Mouse (Mus musculus) heart, embryonic 15.5 days (tissue): ENCODE results near the gene Olfr1121. TPM values are rescaled to one million over a fixed set of nuclear protein-coding genes. Genes with fewer than 3 reads are reported as not detected.
"Not testable (repeated sequence)": the region's sequence is repeated elsewhere in the genome, so short reads cannot be mapped to it uniquely, and the experiment has no call there.

ENCODE experiments used
- ATAC-seq: fragments of 200-750 bp; cut with Nextera tagmentation; replicated peaks from 2 replicates; pipeline ENCODE4 v1.8.0; 2017; ENCODE audit warnings: low read depth, moderate TSS enrichment; ENCODE audit not compliant: insufficient number of reproducible peaks, insufficient read depth, low FRiP score
- H3K27ac ChIP-seq: fragments of 300-500 bp; sonication (generic); 2 replicates; pipeline ENCODE4 v1.5.1; 2015; ENCODE audit warnings: mild to moderate bottlenecking, inconsistent platforms
- H3K27me3 ChIP-seq: fragments of 300-500 bp; sonication (generic); 2 replicates; pipeline ENCODE4 v1.6.1; 2015; ENCODE audit warnings: inconsistent platforms
- H3K36me3 ChIP-seq: fragments of 300-500 bp; sonication (generic); 2 replicates; pipeline ENCODE4 v1.6.1; 2015; ENCODE audit warnings: mild to moderate bottlenecking, inconsistent platforms
- H3K4me1 ChIP-seq: fragments of 300-500 bp; sonication (generic); replicated peaks from 2 replicates; pipeline ENCODE4 v1.6.1; 2015; ENCODE audit warnings: inconsistent platforms
- H3K4me2 ChIP-seq: fragments of 300-500 bp; sonication (generic); 2 replicates; pipeline ENCODE4 v1.6.1; 2015; ENCODE audit warnings: inconsistent platforms, mild to moderate bottlenecking, moderate library complexity
- H3K4me3 ChIP-seq: fragments of 300-500 bp; sonication (generic); 2 replicates; pipeline ENCODE4 v1.5.1; 2015; ENCODE audit warnings: mild to moderate bottlenecking, inconsistent platforms
- H3K9ac ChIP-seq: fragments of 300-500 bp; sonication (generic); 2 replicates; pipeline ENCODE4 v1.6.1; 2015; ENCODE audit warnings: mild to moderate bottlenecking, inconsistent platforms
- H3K9me3 ChIP-seq: fragments of 300-500 bp; sonication (generic); replicated peaks from 2 replicates; pipeline ENCODE4 v1.6.1; 2016; ENCODE audit warnings: inconsistent platforms
- WGBS: fragments of 180-500 bp; shearing (Covaris S2); methylation state at CpG from one replicate; pipeline ENCODE4 v1.1.7; 2015; ENCODE audit warnings: mixed read lengths; 5-methylcytosine and 5-hydroxymethylcytosine counted together
- polyA plus RNA-seq: library from polyadenylated mRNA; unstranded; fragments of >200 nt; fragmentation: Nextera tagmentation; extraction: Ambion mirVana; gene quantifications from 2 replicates; pipeline ENCODE4 v1.2.1, GENCODE M21; 2015

The Olfr1121 gene
- polyA plus RNA-seq, result not detected in 2 replicates

GRCm38 (mm10) chr2:87369595-87369994, at the start of gene Olfr1121:
TSS of gene Olfr1121 (plus strand) at chr2:87369895.
- H3K4me3 ChIP-seq, result no peak within 1 kb of the TSS
- no peak within 1 kb of the TSS for H3K4me2 ChIP-seq
- no peaks in the 10 kb centered on the region for H3K9me3 ChIP-seq
- H3K36me3 ChIP-seq, result no peaks in the 10 kb centered on the region
- no peak for ATAC-seq
- H3K27ac ChIP-seq, result no peak within 1 kb of the TSS
- WGBS, result 34% methylated on average over 1 of the region's 1 CpGs
- no peak within 1 kb of the TSS for H3K9ac ChIP-seq
- no peaks in the 10 kb centered on the region for H3K4me1 ChIP-seq
- H3K27me3 ChIP-seq, result no peaks in the 10 kb centered on the region

- no peak within 1 kb of the TSS for H3K4me3 ChIP-seq
- WGBS, result 49% methylated on average over 2 of the region's 2 CpGs
- no peaks in the 10 kb centered on the region for H3K36me3 ChIP-seq
- no peak for ATAC-seq
- H3K27ac ChIP-seq, result no peak within 1 kb of the TSS
- H3K4me2 ChIP-seq, result no peak within 1 kb of the TSS
- H3K4me1 ChIP-seq, result no peaks in the 10 kb centered on the region
- H3K9me3 ChIP-seq, result no peaks in the 10 kb centered on the region
- no peak within 1 kb of the TSS for H3K9ac ChIP-seq
- H3K27me3 ChIP-seq, result no peaks in the 10 kb centered on the region
Measured at GRCm38 (mm10) chr2:87354515-87354914, 15.2 kb upstream of the Olfr1121 start, which contains the start of gene Olfr1120. TSS of gene Olfr1120 (plus strand) at chr2:87354815.

DNA sequence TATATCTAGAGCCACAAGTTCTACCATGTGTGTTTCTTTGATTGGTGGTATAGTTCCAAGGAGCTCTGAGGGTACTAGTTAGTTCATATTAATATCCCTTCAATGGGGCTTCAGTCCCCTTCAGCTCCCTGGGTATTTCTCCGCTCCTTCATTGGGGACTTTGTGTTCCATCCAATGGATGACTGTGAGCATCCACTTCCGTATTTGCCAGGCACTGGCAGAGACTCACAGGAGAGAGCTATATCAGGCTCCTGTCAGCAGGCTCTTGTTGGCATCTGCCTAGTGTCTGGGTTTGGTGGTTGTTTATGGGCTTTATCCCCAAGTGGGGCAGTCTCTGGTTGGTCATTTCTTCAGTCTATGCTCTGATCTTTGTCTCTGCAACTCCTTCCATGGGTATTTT, 9.6 kb upstream of the Olfr1121 start:
- not testable (repeated sequence) for ATAC-seq, H3K4me2 ChIP-seq, H3K9ac ChIP-seq, H3K9me3 ChIP-seq, H3K4me1 ChIP-seq, H3K27me3 ChIP-seq, H3K4me3 ChIP-seq, H3K27ac ChIP-seq, H3K36me3 ChIP-seq
- WGBS, result 67% methylated on average over 2 of the region's 2 CpGs

GRCm38 (mm10) chr2:87371726-87372125, 2.0 kb downstream of the Olfr1121 start:
- Histone ChIP-seq H3K27me3 (no peaks in the 10 kb centered on the region), H3K9me3 (no peaks in the 10 kb centered on the region), H3K4me3 (no peak overlapping the region), H3K9ac (no peak overlapping the region), H3K4me2 (no peak overlapping the region), H3K36me3 (no peaks in the 10 kb centered on the region), H3K27ac (no peak overlapping the region), H3K4me1 (no peaks in the 10 kb centered on the region)
- ATAC-seq, result no peak
- WGBS, result 81% methylated on average over 4 of the region's 4 CpGs

DNA sequence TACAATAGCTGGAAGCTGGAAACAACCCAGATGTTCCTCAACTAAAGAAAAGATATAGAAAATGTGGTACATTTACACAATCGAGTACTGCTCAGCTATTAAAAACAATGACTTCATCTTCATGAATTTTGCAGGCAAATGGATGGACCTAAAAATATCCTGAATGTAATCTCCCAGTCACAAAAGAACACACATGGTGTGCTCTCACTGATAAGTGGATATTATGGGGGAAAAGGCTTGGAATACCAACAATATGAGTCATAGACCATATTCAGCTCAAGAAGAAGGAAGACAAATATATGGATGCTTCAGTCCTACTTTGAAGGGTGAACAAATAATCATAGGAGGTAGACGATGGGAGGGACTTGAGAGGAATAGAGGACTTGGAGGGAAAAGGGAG, 14.2 kb downstream of the Olfr1121 start:
- 39% methylated on average over 2 of the region's 2 CpGs for WGBS
- ATAC-seq, result no peak

DNA sequence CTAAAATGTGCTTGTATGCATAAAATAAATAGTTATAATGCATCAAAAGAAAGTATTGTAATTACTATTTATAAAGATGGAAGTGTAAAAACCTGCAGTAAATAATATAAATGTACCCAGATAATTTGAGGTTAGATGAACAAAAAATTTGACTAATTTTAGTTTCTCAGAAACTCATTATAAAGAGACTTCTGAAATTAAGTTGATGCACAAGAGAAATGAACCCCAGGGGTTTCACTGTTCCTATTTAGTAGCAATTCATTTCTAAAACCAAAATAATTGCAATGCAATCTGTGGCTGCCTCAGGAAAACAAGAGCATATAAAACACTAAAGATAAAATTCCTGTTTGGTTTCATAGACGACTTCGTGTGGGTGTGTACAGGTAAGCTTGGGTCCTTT, 15.9 kb downstream of the Olfr1121 start, which contains the start of gene Olfr1122:
TSS of gene Olfr1122 (plus strand) at position 301 of the 400 bp plus-strand sequence.
- no peak within 1 kb of the TSS for H3K4me2 ChIP-seq
- no peak within 1 kb of the TSS for H3K9ac ChIP-seq
- no peaks in the 10 kb centered on the region for H3K27me3 ChIP-seq
- no peak within 1 kb of the TSS for H3K27ac ChIP-seq
- H3K4me3 ChIP-seq, result no peak within 1 kb of the TSS
- no peaks in the 10 kb centered on the region for H3K9me3 ChIP-seq
- no peak for ATAC-seq
- no peaks in the 10 kb centered on the region for H3K4me1 ChIP-seq
- 77% methylated on average over 2 of the region's 2 CpGs for WGBS
- no peaks in the 10 kb centered on the region for H3K36me3 ChIP-seq

More for the DNA sequence above, 14.2 kb downstream of the Olfr1121 start:
- no peak overlapping the region for H3K27ac ChIP-seq
- no peaks in the 10 kb centered on the region for H3K4me1 ChIP-seq
- no peaks in the 10 kb centered on the region for H3K36me3 ChIP-seq
- no peak overlapping the region for H3K4me2 ChIP-seq
- no peak overlapping the region for H3K9ac ChIP-seq
- H3K4me3 ChIP-seq, result no peak overlapping the region
- H3K9me3 ChIP-seq, result no peaks in the 10 kb centered on the region
- no peaks in the 10 kb centered on the region for H3K27me3 ChIP-seq

GRCm38 (mm10) chr2:87393605-87394004, 23.9 kb downstream of the Olfr1121 start:
- H3K4me2 ChIP-seq, H3K9me3 ChIP-seq, H3K27me3 ChIP-seq, H3K4me1 ChIP-seq, H3K4me3 ChIP-seq, H3K9ac ChIP-seq, H3K36me3 ChIP-seq, H3K27ac ChIP-seq: not testable (repeated sequence)
- 0 out of 2 replicates have a peak, but pooled peaks have one; percentile 10 for ATAC-seq
- WGBS, result 85% methylated on average over 5 of the region's 5 CpGs

DNA sequence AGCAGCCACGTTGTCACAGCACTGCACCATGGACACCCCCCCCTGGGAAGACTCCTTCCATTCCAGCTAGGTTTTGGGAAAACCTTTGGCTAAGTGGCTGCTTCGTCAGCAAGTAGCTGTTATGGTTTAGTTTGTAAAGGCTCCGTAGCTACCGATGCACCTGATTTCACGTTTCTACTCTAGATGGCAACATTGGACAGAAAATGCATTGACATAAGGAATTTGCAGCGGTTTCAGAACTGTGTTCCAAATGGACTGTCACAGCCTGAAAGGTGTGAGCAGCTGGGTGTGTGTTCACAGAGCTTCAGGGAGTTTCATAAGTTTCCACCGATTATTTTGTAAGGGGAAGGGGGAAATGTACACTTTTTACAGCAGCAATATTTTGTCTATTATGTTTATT, 25.0 kb downstream of the Olfr1121 start:
- not testable (repeated sequence) for H3K27me3 ChIP-seq, H3K4me3 ChIP-seq, H3K4me2 ChIP-seq, H3K4me1 ChIP-seq, H3K9me3 ChIP-seq, H3K36me3 ChIP-seq, ATAC-seq, H3K9ac ChIP-seq, H3K27ac ChIP-seq
- 71% methylated on average over 7 of the region's 7 CpGs for WGBS

DNA sequence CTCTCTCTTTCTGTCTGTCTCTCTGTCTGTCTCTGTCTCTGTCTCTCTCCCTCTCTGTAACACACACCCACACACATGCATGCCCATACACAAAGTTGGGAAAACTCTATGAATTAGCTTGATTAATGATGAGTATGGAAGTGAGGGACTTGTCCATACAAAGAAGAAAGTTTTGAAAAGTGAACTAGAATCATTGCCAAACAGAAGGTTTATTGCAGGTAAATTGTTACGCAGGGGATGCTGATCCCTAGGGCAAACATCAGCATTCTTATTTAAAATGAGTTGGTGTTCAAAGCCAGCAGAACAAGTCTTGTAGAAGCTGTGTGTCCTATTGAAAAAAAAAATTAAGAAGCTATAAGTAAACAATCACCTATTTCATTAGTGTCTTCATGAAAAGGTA, 46.6 kb downstream of the Olfr1121 start, which contains the start of gene Olfr1123:
TSS of gene Olfr1123 (plus strand) at position 301 of the 400 bp plus-strand sequence.
- Histone ChIP-seq H3K27me3 (no peaks in the 10 kb centered on the region), H3K9me3 (no peaks in the 10 kb centered on the region), H3K36me3 (no peaks in the 10 kb centered on the region), H3K9ac (no peak within 1 kb of the TSS), H3K27ac (no peak within 1 kb of the TSS), H3K4me3 (no peak within 1 kb of the TSS), H3K4me2 (no peak within 1 kb of the TSS), H3K4me1 (no peaks in the 10 kb centered on the region)
- WGBS, result 84% methylated on average over 1 of the region's 1 CpGs
- no peak for ATAC-seq

Other genes with a start within 250 kb of the Olfr1121 start
- not detected in 2 replicates for gene Olfr1110, start 229.6 kb upstream of the Olfr1121 start, polyA plus RNA-seq
- not detected in 2 replicates for gene Olfr1111, start 217.3 kb upstream of the Olfr1121 start, polyA plus RNA-seq
- gene Olfr1112, start 182.1 kb upstream of the Olfr1121 start, polyA plus RNA-seq, result not detected in 2 replicates
- not detected in 2 replicates for gene Olfr1113, start 160.9 kb upstream of the Olfr1121 start, polyA plus RNA-seq
- gene Olfr1115, start 121.9 kb upstream of the Olfr1121 start, polyA plus RNA-seq, result not detected in 2 replicates
- not detected in 2 replicates for gene Olfr1116, start 102.4 kb upstream of the Olfr1121 start, polyA plus RNA-seq
- gene Olfr1118, start 62.3 kb upstream of the Olfr1121 start, polyA plus RNA-seq, result not detected in 2 replicates
- gene Olfr1120, start 15.1 kb upstream of the Olfr1121 start, polyA plus RNA-seq, result not detected in 2 replicates
- not detected in 2 replicates for gene Olfr1122, start 16.0 kb downstream of the Olfr1121 start, polyA plus RNA-seq
- gene Olfr1123, start 46.7 kb downstream of the Olfr1121 start, polyA plus RNA-seq, result not detected in 2 replicates
- gene Olfr1124, start 60.4 kb downstream of the Olfr1121 start, polyA plus RNA-seq, result not detected in 2 replicates
- not detected in 2 replicates for gene Olfr1126, start 84.1 kb downstream of the Olfr1121 start, polyA plus RNA-seq
- gene Pramel7, start 127.2 kb downstream of the Olfr1121 start, polyA plus RNA-seq, result not detected in 2 replicates
- gene Pramel6, start 136.7 kb downstream of the Olfr1121 start, polyA plus RNA-seq, result not detected in 2 replicates
- not detected in 2 replicates for gene Olfr153, start 161.9 kb downstream of the Olfr1121 start, polyA plus RNA-seq
- gene Olfr1128, start 175.6 kb downstream of the Olfr1121 start, polyA plus RNA-seq, result not detected in 2 replicates
- gene Olfr1129, start 204.0 kb downstream of the Olfr1121 start, polyA plus RNA-seq, result not detected in 2 replicates
- gene Olfr1130, start 236.3 kb downstream of the Olfr1121 start, polyA plus RNA-seq, result not detected in 2 replicates